Mouse (Mus musculus) left cerebral cortex, adult 2 months (tissue): ENCODE results near the gene Dlgap4. TPM values are rescaled to one million over a fixed set of nuclear protein-coding genes. Genes with fewer than 3 reads are reported as not detected.
A peak's percentile ranks its signal among the peaks of the same experiment; 100 is the strongest.

Source experiments
- DNase-seq, 2 experiments: peaks; one replicate each; pipeline ENCODE4 v3.0.0; 2021 to 2022; ENCODE audit warnings: low spot score in 2 of 2, mixed read lengths in 1 of 2; ENCODE audit errors: extremely low spot score in 1 of 2
- H3K27ac ChIP-seq: fragments of 200-600 bp; 2 replicates; pipeline ENCODE4 v1.8.1; 2022
- H3K4me3 ChIP-seq: fragments of 200-600 bp; 2 replicates; pipeline ENCODE4 v1.8.1; 2022
- CTCF ChIP-seq: fragments of 200-600 bp; IDR thresholded peaks from 2 replicates; pipeline ENCODE4 v1.8.1; 2022; ENCODE audit warnings: antibody characterized with exemption, mild to moderate bottlenecking, moderate library complexity
- intact Hi-C: fragments of 180-260 bp; cut with DNase I; formaldehyde crosslinking; loops from one replicate; pipeline ENCODE4 v1.15.1; 2025
- total RNA-seq, 2 experiments: library from RNA; stranded (reverse); gene quantifications; 2 replicates each; pipeline ENCODE4 v1.2.3; 2021

The Dlgap4 gene
- total RNA-seq, 2 experiments from 2014 or later = 248 to 254 TPM

- TF ChIP-seq CTCF = no peak
- intact Hi-C loops = no loop called here
- Histone ChIP-seq H3K27ac (peak overlapping the region; percentile 55), H3K4me3 (0 out of 2 replicates have a peak overlapping the region, but pooled peaks have one; percentile 19)
- no peak for DNase-seq
Measured at GRCm38 (mm10) chr2:156730501-156730921, 117.0 kb downstream of the Dlgap4 start.

GRCm38 (mm10) chr2:156731592-156731991, 118.1 kb downstream of the Dlgap4 start:
- Histone ChIP-seq H3K4me3 (no peak overlapping the region), H3K27ac (peak overlapping the region; percentile 70)
- intact Hi-C loops = no loop called here
- DNase-seq = no peak
- no peak for TF ChIP-seq CTCF

- intact Hi-C loops = no loop called here
- no peak for TF ChIP-seq CTCF
- no peak overlapping the region for H3K4me3 ChIP-seq
- H3K27ac ChIP-seq = peak overlapping the region; percentile 70
- peak; percentile 67 to 78 for DNase-seq
Measured at GRCm38 (mm10) chr2:156732109-156732508, 118.6 kb downstream of the Dlgap4 start.

GRCm38 (mm10) chr2:156735761-156736335, 122.3 kb downstream of the Dlgap4 start:
- TF ChIP-seq CTCF = no peak
- no peak for DNase-seq
- no peak overlapping the region for H3K27ac ChIP-seq
- H3K4me3 ChIP-seq = no peak overlapping the region
- intact Hi-C loops = no loop called here

GRCm38 (mm10) chr2:156736846-156737245, 123.3 kb downstream of the Dlgap4 start:
- no peak for DNase-seq
- H3K27ac ChIP-seq = no peak overlapping the region
- intact Hi-C loops = no loop called here
- H3K4me3 ChIP-seq = no peak overlapping the region
- TF ChIP-seq CTCF = no peak

GRCm38 (mm10) chr2:156737976-156738375, 124.5 kb downstream of the Dlgap4 start:
- intact Hi-C loops = no loop called here
- no peak overlapping the region for H3K27ac ChIP-seq
- no peak for TF ChIP-seq CTCF

GRCm38 (mm10) chr2:156741265-156741664, 127.8 kb downstream of the Dlgap4 start:
- no peak for DNase-seq
- intact Hi-C loops = no loop called here
- Histone ChIP-seq H3K4me3 (no peak overlapping the region), H3K27ac (peak overlapping the region; percentile 9; the same call in 1 of the 2 replicates)
- TF ChIP-seq CTCF = no peak

More at GRCm38 (mm10) chr2:156737976-156738375, 124.5 kb downstream of the Dlgap4 start:
- no peak overlapping the region for H3K4me3 ChIP-seq
- no peak for DNase-seq

- no peak for TF ChIP-seq CTCF
- intact Hi-C loops = no loop called here
- Histone ChIP-seq H3K27ac (peak overlapping the region; percentile 2; the same call in 1 of the 2 replicates), H3K4me3 (no peak overlapping the region)
- no peak for DNase-seq
Measured at GRCm38 (mm10) chr2:156741998-156742397, 128.5 kb downstream of the Dlgap4 start.

GRCm38 (mm10) chr2:156743248-156743647, 129.7 kb downstream of the Dlgap4 start:
- TF ChIP-seq CTCF = no peak
- no peak for DNase-seq
- Histone ChIP-seq H3K27ac (no peak overlapping the region), H3K4me3 (no peak overlapping the region)
- intact Hi-C loops = no loop called here

GRCm38 (mm10) chr2:156744414-156744813, 130.9 kb downstream of the Dlgap4 start:
- no peak for DNase-seq
- no peak overlapping the region for H3K4me3 ChIP-seq
- no peak overlapping the region for H3K27ac ChIP-seq
- no peak for TF ChIP-seq CTCF
- intact Hi-C loops = no loop called here

- TF ChIP-seq CTCF = no peak
- no peak overlapping the region for H3K4me3 ChIP-seq
- intact Hi-C loops = no loop called here
- no peak overlapping the region for H3K27ac ChIP-seq
- no peak for DNase-seq
Measured at GRCm38 (mm10) chr2:156747315-156747714, 133.8 kb downstream of the Dlgap4 start.

- TF ChIP-seq CTCF = no peak
- H3K27ac ChIP-seq = no peak overlapping the region
- intact Hi-C loops = no loop called here
- no peak for DNase-seq
- H3K4me3 ChIP-seq = no peak overlapping the region
Measured at GRCm38 (mm10) chr2:156749687-156750086, 136.2 kb downstream of the Dlgap4 start.

- no peak for TF ChIP-seq CTCF
- intact Hi-C loops = no loop called here
- DNase-seq = peak; percentile 48 to 63
Measured at GRCm38 (mm10) chr2:156756937-156757336, 143.4 kb downstream of the Dlgap4 start.

More at GRCm38 (mm10) chr2:156756937-156757336, 143.4 kb downstream of the Dlgap4 start:
- no peak overlapping the region for H3K4me3 ChIP-seq
- peak overlapping the region; percentile 40; the same call in 1 of the 2 replicates for H3K27ac ChIP-seq
